Mouse (Mus musculus) c-Kit-positive CD71-positive TER-119-positive erythroid progenitor cells, embryonic 14.5 days (primary cell): Measurements from ENCODE around the gene Krtap13-1.
"Not testable (repeated sequence)": the region's sequence is repeated elsewhere in the genome, so short reads cannot be mapped to it uniquely, and the experiment has no call there.

Experiments
- DNase-seq: peaks from one replicate; pipeline ENCODE4 v3.0.0-alpha.2; 2013; ENCODE audit warnings: low spot score

Krtap13-1 gene

DNA sequence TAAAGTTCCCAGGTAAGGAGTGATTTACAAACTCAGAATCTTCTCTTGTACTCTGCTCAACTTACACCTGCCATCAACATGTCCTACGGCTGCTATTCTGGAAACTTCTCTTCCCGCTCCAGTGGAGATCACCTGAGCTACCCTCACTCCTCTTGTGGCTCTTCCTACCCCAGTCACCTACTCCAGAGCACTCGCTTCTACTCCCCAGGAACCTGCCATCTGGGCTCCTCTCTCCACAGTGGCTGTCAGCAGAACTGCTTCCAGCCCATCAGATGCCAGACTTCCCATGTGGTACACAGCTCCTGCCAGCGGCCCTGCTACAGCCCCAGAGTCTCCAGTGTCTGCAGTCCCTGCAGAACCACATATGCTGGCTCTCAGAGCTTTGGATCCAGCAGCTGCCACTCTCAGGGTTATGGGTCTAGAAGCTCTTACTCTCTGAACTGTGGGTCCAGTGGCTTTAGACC is at the start of gene Krtap13-1:
Gene Krtap13-1, plus strand, starts transcription at position 51 of the 464 bp plus-strand sequence.
- DNase-seq, result no peak

DNA sequence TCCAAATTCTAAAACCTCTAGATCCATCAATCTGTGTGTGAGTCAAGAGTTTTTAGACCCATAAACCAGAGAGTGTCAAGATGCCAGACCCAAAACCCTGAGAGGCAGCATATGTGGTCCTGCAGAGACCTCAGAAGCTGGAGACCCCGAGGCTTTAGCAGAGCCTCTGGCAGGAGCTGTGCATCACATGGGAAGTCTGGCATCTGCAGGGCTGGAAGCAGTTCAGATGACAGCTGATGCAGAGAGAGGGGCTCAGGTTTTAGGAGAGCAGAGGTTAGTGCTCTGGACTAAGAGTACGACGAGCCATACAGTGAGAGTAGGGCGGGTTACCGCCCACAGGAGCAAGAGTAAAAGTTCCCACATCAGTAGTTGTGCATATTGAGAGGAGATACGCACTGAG is 49.6 kb upstream of the Krtap13-1 start:
- DNase-seq, result no peak

DNA sequence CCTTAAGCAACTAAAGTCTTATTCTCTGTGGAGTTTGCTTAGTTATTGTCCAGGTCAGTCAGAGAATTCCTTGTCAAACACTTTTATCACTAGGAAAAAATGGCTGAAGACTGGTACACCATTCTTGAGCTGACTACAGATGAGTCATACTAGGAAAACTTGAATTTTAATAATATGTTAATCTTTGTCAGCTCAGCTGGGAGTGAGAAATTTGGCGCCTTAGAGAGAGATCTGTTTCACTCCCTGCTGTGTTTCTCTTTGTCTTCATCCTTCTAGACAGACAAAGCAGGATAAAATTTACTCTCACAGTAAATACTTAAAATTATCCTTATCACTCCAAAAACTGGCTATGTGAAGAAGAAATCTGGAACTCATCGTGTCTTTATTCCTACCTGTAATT is 47.4 kb upstream of the Krtap13-1 start:
- DNase-seq, result no peak

DNA sequence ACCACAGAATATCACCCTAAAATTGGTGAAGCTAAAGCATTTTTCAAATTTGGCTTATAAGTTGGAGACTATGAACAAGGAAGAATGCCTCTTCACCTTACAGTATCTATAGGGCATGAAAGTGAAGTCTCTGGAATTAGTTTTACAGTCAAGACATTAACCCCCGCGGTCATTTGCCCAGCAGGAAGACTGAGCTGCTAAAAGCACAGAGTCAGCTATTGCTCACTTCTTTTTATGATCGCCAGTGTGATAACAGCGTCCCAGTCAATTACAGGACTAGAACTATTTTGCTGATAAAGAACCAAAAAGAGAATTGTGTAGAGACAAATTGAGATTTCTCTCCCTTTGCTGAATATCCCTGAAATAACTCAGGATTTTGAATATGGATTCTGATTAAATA is 32.4 kb upstream of the Krtap13-1 start:
- no peak for DNase-seq

DNA sequence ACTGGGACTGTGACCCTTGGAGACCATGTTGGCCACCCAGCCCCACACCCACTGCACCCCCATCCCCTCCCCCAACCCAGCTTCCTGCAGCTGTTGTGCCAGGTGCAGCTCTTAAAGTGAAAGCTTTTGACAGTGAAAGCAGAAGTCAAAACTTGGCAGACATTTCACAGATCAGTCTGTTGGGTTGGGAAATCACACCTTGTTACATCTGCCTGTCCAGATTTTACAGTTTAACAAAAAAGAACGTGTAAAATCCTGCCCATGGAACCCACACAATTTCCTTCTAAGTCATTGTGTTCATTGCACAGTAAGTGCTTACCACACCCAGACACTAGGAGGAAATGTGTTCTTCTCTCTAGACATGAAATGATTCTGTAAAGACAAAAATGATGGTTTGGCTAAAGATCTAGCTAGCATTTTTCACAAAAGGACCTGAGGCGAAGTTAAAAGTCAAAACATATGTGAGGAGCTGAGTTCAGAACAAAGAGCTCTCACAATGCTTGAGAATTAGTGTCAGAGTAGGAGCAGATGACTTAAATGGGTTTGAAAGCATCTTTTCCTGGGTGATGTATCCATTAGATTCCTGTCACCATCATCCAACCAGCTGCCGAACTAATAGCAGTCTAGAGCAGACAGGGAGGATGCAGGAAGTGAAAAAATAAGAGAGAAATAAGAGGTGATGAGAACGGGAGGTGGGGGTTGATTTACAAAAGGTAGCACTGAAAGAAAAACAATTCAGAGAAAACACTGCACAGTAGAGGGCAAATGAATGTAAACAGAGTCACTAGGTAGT is 27.4 kb upstream of the Krtap13-1 start:
- DNase-seq, result no peak

DNA sequence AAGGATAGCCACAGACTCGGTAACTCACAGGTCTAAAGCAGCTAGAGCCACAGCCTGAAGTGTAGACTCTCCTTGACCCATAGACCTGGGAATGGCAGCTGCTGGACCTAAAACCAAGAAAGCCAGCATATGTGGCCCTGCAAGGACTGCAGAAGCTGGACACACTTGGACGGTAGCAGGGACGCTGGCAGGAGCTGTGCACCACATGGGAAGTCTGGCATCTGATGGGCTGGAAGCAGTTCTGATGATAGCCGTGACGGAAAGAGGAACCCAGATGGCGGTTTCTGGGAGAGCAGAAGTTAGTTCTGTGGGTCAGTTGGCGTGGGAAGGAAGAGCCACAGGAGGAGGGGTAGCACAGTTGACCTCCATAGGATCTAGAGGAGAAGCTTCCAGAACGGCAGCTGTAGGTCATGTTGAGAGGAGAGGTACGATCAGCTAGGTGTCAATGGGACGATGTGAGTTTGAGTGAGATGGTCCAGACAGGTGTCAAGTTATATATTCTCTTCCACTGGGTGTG is 21.1 kb upstream of the Krtap13-1 start, which contains the start of gene 2310061N02Rik:
Gene 2310061N02Rik, minus strand, starts transcription at position 467 of the 517 bp plus-strand sequence.
- no peak for DNase-seq

DNA sequence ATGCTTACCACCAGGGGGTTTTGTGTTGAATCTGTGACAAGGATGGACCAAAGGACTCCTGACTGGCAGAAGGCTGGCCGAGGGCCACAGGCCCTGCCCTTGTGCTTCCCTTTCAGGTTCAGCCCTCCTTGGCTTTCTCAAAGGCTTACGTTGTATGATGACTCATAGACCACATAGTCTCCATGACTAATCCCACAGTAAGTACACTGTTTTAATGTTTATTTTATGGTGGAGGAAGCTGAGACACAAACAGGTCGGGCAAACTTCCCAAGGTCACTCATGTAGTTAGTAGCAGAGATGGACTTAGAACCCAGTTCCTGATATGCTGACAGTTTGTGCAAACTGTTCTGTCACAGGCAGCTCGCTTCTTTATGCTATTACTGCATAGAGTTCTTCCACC is 17.9 kb upstream of the Krtap13-1 start:
- DNase-seq, result no peak

DNA sequence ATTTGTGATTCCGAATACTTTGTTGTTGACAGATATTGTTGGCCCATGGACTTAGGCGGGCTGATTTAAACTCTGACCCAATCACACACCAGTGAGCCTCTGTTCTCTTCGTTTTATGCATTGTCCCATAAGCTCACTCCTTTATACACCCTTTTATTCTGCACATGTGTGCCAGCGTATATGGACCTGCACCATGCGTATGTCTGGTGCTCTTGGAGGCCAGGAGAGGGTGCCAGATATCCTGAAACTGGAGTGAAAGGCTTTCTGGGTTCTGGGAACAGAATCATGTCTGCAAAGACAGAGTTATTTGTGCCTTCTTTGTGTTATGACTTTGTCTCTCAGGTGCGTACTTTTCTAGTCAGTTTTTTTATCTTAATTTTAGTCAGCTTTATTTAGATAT is 17.4 kb upstream of the Krtap13-1 start:
- no peak for DNase-seq

DNA sequence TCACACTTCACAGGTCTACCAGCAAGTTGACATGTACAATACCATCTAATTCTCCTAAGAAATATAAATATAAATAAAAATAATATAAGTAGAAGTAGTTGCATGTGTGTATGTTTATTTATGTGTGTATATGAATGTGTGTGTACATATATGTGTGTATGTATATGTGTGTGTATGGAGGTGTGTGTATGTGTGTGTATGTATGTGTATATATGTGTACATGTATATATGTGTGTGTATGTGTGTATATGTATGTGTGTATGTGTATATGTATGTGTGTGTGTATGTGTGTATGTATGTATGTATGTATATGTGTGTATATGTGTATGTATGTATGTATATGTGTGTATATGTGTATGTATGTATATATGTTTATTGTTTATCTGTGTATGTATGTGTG is 12.1 kb upstream of the Krtap13-1 start:
- DNase-seq, result no peak

DNA sequence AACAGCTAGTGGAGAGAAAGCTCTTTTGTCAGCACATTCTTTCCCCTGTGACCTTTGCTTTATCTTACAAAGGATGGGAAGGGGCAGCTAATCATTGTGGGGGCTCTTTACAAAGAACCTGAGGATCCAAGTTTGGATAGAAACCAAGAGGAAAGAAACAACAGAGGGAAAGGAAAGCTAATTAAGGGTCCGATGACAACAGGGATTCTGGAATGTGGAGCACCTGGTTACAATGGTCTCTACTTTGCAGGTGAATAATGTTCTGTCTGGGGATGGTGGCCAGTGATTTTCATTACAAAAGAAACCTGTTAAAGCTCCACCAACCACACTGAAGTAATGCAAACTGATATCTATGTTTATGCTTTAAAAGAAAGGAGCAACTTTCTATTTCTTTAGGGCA is 8.6 kb upstream of the Krtap13-1 start:
- DNase-seq, result no peak

DNA sequence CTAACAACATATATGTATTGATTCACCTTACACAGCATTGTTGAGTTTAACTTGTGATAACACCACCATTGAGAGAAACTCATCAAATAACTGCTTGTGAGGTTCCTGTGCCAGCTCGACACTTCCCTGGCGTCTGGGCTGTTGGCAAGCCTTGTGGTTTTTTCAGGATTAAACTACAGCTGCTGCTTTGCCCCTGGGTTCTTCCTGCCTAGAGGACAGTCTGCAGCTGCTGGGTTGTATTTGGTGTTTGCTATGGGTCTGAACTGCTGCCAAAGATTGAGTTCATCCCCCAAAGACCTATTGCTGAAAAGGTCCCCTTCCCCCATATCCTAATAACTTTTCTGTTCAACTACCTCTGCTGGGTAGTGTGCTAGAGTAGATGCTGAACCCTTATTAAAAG is 6.7 kb downstream of the Krtap13-1 start:
- no peak for DNase-seq

DNA sequence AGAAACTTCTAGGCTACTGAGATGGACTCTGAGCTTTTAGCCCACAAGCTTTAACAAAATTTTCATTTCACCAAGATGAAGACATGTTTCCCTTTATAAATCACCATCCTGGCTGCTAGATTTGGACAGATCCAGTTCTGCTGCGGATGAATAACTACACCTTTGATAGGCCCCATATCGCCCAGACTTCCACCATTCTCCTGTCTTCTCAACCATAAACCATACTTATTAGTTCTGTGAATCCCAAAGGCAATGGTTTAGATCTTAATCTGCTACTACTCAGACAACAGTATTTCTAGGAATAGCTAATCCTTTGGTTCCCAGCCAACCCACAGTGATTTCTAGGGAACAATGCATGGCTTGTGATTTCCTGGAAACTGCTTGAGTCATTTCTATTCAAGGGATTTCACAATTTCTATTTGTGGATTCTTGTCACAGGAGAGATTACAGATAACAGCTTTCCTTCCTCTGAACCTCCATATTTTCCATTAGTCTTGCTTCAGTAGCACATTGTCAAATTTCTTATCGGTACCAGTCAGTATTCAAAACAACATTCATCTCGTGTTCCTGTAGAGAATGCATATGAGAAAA is 16.2 kb downstream of the Krtap13-1 start:
- no peak for DNase-seq

DNA sequence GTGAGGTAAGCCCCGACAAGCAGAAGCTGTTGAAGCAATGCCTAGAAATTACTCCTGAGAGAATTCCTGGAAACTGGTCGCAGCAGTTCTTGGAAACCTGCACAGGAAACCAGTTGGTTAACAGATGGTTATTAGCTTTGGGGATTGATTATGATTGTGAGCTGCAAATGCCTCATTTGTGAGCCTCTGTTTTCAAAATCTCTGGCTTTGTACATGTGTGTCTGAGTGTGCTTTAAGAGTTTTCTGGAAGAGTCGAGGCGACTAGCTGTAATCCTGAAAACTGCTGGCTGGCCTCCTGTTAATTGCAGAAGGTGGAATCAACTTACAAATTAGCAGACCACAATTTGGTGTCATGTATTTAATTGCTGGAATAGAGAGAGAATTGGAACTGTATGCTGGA is 19.3 kb downstream of the Krtap13-1 start:
- DNase-seq, result no peak

DNA sequence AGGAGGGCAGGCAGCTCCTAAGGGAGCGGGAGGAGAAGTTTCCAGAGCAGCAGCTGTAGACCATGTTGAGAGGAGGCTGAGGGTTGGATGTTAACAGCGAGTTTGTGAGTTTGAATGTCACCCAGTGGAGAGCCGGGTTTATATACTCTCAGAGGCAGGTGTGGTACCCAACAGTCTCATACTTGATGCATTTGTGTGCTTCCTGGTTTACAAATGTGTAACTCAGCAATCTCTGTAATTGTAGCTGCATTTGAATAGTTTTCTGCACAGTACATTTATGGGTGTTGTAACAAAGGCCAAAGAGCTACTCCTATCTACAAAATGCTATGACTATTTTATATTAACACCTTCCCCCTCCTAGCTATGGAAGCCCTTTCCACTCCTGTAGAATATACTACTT is 22.9 kb downstream of the Krtap13-1 start, which contains the start of gene Krtap13:
Gene Krtap13, minus strand, starts transcription at position 101 of the 400 bp plus-strand sequence.
- not testable (repeated sequence) for DNase-seq

DNA sequence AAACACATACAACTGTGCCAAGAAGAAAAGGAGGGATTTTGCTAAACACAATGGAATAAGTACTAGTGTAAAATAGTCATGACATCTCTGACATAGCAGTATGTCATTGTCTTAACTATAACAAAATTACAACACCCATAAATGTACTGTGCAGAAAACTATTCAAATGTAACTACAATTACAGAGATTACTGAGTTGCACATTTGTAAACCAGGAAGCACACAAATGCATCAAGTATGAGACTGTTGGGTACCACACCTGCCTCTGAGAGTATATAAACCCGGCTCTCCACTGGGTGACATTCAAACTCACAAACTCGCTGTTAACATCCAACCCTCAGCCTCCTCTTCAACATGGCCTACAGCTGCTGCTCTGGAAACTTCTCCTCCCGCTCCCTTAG is 29.9 kb downstream of the Krtap13-1 start, which contains the start of gene 2310034C09Rik:
Gene 2310034C09Rik, plus strand, starts transcription at position 301 of the 400 bp plus-strand sequence.
- not testable (repeated sequence) for DNase-seq

DNA sequence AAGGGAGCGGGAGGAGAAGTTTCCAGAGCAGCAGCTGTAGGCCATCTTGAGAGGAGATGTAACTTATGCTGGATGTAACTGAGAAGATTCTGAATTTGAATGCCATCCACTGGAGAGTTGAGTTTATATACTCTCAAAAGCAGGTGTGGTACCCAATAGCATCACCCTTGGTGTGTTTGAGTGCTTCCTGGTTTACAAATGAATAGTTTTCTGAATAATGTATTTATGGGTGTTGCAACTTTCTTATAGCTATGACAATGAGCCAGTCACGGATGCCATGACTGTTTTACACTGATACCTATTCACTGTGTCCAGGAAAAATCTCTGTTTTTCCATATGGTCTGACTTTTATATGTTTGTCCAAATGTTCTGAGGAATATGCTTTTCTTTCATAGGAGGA is 45.4 kb downstream of the Krtap13-1 start, which contains the start of gene 2310057N15Rik:
Gene 2310057N15Rik, minus strand, starts transcription at position 101 of the 400 bp plus-strand sequence.
- no peak for DNase-seq

DNA sequence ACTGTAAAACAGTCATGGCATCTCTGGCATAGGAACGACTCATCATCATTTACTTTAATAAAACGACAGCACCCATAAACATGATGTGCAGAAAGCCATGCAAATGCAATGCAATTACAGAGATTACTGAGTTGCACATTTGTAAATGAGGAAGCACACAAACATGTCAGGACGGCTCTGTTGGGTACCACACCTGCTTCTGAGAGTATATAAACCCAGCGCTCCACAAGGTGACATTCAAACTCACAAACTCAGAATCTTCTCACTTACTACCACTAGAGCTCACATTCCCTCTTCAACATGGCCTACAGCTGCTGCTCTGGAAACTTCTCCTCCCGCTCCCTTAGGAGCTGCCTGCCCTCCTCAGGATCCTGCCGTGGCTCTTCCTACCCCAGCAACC is 48.9 kb downstream of the Krtap13-1 start, which contains the start of gene Gm5965:
Gene Gm5965, plus strand, starts transcription at position 301 of the 400 bp plus-strand sequence.
- DNase-seq, result no peak
